Mouse (Mus musculus) heart, embryonic 16.5 days (tissue): ENCODE measurements around the gene Chchd10. TPM values are rescaled to one million over a fixed set of nuclear protein-coding genes. Genes with fewer than 3 reads are reported as not detected.

Experiments
- ATAC-seq: fragments of 200-750 bp; cut with Nextera tagmentation; replicated peaks from 2 replicates; pipeline ENCODE4 v1.8.0; 2017; ENCODE audit warnings: moderate number of reproducible peaks; ENCODE audit not compliant: insufficient read depth, low FRiP score; ENCODE audit errors: extremely low read depth
- H3K27ac ChIP-seq: fragments of 300-500 bp; sonication (generic); 2 replicates; pipeline ENCODE4 v1.5.1; 2014; ENCODE audit warnings: mild to moderate bottlenecking, low read length, control low read depth, moderate library complexity
- H3K27me3 ChIP-seq: fragments of 300-500 bp; sonication (generic); 2 replicates; pipeline ENCODE4 v1.6.1; 2014; ENCODE audit warnings: low read length, mixed read lengths; ENCODE audit not compliant: control insufficient read depth, insufficient read depth
- H3K36me3 ChIP-seq: fragments of 300-500 bp; sonication (generic); 2 replicates; pipeline ENCODE4 v1.6.1; 2014; ENCODE audit not compliant: control insufficient read depth, insufficient read depth
- H3K4me1 ChIP-seq: fragments of 300-500 bp; sonication (generic); 2 replicates; pipeline ENCODE4 v1.6.1; 2014; ENCODE audit warnings: low read length, mixed read lengths; ENCODE audit not compliant: control insufficient read depth, insufficient read depth
- H3K4me2 ChIP-seq: fragments of 300-500 bp; sonication (generic); 2 replicates; pipeline ENCODE4 v1.6.1; 2014; ENCODE audit warnings: low read depth, mild to moderate bottlenecking, control low read depth, low read length
- H3K4me3 ChIP-seq: fragments of 300-500 bp; sonication (generic); 2 replicates; pipeline ENCODE4 v1.5.1; 2014; ENCODE audit warnings: mild to moderate bottlenecking, control low read depth, low read length
- H3K9ac ChIP-seq: fragments of 300-500 bp; sonication (generic); 2 replicates; pipeline ENCODE4 v1.6.1; 2014; ENCODE audit warnings: low read length, control low read depth
- H3K9me3 ChIP-seq: fragments of 300-500 bp; sonication (generic); replicated peaks from 2 replicates; pipeline ENCODE4 v1.6.1; 2016; ENCODE audit warnings: low read length; ENCODE audit not compliant: control insufficient read depth
- WGBS: fragments of 180-500 bp; shearing (Covaris S2); extraction: QIAGEN DNeasy Blood & Tissue Kit; methylation state at CpG from one replicate; pipeline ENCODE4 v1.1.7; 2014; 5-methylcytosine and 5-hydroxymethylcytosine counted together
- polyA plus RNA-seq: library from polyadenylated mRNA; unstranded; fragments of >200 nt; fragmentation: Nextera tagmentation; extraction: Ambion mirVana; gene quantifications from 2 replicates; pipeline ENCODE4 v1.2.1, GENCODE M21; 2015

Gene Chchd10
- polyA plus RNA-seq, 1 experiment from 2014 or later = 655 TPM

DNA sequence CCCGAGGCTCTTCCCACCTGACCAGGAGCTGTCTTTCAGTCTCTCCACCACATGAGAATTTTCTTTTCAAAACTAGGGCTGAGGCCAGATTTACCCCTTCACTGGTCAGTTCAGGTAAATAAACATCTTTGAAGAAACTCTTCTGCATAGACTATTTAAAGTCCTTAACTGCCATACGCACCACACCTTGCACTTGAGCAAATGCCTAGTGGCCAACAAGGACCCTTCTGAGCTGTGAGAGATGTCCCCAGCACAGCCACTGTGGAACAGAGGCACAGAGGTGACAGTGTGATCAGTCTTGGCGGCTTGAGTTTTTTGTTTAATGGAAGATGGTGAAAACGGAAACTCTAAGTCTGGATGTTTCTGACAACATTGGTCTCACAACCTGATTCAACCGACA lies 13.9 kb upstream of the Chchd10 start:
- Histone ChIP-seq H3K27me3 (no peaks in the 10 kb centered on the region), H3K9me3 (no peaks in the 10 kb centered on the region), H3K27ac (no peak overlapping the region), H3K4me2 (no peak overlapping the region), H3K36me3 (peaks cover 6% of the 10 kb centered on the region), H3K4me1 (peaks cover 16% of the 10 kb centered on the region), H3K4me3 (no peak overlapping the region), H3K9ac (no peak overlapping the region)
- WGBS = 82% methylated on average over 5 of the region's 5 CpGs
- no peak for ATAC-seq

DNA sequence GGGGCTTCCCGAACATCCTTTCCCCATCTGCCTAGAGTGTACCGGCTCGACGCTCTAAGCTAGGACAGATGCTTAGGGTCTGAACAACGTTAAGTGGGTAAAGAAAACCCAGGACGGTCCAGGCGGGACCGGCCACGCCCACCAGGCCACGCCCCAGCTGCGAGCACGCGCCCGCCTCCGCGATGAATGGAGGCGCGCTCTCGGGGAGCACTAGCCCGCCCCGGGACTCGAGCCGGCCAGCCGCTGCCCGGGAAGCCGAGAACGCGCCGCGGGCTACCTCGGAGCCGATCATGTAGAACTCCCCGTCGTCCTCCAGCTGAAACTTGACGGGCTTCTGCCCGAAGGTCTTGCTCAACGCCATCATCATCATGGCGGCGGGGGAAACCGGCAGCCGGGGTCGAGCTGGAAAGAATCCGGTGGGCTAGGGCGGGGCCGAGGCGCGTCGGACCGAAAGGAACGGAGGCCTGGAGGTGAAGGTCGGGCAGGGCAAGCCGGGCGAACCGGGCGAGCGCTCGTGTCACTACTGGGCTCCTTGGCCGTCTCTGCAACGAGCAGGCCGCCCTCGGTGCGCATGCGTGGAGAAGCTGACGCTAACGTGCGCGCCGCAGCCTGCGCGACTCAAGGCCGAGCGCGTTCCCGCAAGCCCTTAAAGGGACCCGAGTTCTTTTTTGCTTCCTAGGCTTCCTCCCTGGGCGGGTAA lies 11.8 kb upstream of the Chchd10 start, which contains the start of gene Smarcb1:
Gene Smarcb1 (minus strand): TSS at position 592 of the 700 bp plus-strand sequence.
- Histone ChIP-seq H3K4me3 (peak within 1 kb of the TSS; percentile 94), H3K9ac (peak within 1 kb of the TSS; percentile 94), H3K4me1 (peaks cover 16% of the 10 kb centered on the region), H3K36me3 (no peaks in the 10 kb centered on the region; the same call in 1 of the 2 replicates), H3K9me3 (no peaks in the 10 kb centered on the region), H3K27me3 (no peaks in the 10 kb centered on the region), H3K4me2 (peak within 1 kb of the TSS; percentile 93), H3K27ac (peak within 1 kb of the TSS; percentile 94)
- under 1% methylated on average over 76 of the region's 76 CpGs for WGBS
- peak; percentile 95 for ATAC-seq

DNA sequence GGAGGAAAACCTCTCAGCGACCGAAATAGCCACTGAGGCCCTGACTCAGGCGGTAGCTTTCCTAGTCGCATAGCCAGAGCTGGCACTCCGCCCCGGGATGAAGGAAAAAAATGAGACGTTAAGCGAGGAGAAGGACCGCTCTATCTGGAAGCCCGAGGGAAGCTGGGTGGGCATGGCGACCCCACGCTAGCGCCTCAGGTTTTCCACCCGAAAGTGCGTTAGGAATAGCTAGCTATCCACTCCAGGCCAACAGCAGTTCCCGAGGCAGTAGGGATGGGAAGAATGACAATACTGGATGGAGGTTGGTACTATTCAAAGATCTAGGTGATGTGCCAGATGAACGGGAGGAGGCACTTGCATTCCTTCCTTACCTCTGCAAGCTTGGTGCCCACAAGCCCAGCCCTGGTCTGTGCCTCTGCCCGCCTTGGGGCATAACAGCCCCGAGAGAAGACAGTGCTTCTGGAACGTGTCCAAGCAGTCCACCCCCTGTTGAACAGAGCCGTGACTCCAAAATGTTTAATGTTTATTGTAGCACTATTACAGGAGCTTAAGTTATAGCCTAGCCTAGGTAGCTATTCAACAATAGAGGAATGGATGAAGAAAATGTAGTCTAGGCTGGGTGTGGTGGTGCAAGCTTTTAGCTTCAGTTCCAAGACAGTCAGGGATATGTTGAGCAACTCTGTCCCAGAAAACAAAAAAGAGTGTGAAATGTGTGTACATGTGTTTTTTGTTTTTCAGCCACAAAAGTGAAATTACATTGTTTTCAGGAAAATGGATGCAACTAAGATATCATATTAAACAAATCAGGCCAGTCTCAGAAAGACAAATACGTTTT lies 11.0 kb upstream of the Chchd10 start:
- peak overlapping the region; percentile 82 for H3K4me2 ChIP-seq
- peak overlapping the region; percentile 94 for H3K4me3 ChIP-seq
- H3K36me3 ChIP-seq = no peaks in the 10 kb centered on the region
- H3K27me3 ChIP-seq = no peaks in the 10 kb centered on the region
- 4% methylated on average over 22 of the region's 22 CpGs for WGBS
- H3K27ac ChIP-seq = peak overlapping the region; percentile 94
- ATAC-seq = no peak
- peaks cover 16% of the 10 kb centered on the region for H3K4me1 ChIP-seq
- H3K9me3 ChIP-seq = no peaks in the 10 kb centered on the region
- H3K9ac ChIP-seq = peak overlapping the region; percentile 94

- H3K27me3 ChIP-seq = no peaks in the 10 kb centered on the region
- peaks cover 14% of the 10 kb centered on the region for H3K4me1 ChIP-seq
- no peak overlapping the region for H3K9ac ChIP-seq
- H3K9me3 ChIP-seq = no peaks in the 10 kb centered on the region
- H3K4me2 ChIP-seq = no peak overlapping the region
- WGBS = 65% methylated on average over 2 of the region's 2 CpGs
- no peak overlapping the region for H3K4me3 ChIP-seq
- H3K36me3 ChIP-seq = no peaks in the 10 kb centered on the region; the same call in 1 of the 2 replicates
- no peak for ATAC-seq
- H3K27ac ChIP-seq = no peak overlapping the region
Observed at GRCm38 (mm10) chr10:75924324-75924723, 8.6 kb upstream of the Chchd10 start.

DNA sequence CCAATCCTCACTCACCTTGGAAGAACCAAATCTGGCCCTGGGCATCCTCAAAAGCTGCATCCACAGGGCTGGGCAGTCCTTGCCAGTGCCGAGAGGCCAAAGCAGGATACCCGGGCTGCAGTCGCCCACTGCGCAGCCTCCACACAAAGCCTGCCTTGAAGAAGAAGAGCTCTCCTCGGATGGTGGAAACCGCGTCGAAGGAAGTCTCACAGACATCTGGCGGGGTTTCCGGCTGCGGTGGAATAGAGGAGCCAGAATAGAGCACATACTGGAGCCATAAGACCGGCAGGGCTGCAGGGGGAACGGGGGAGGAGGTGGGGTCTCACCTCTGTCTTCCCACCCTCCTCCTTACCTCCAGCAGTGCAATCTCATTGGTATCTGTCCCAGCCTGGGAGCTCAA lies 6.5 kb upstream of the Chchd10 start:
- H3K27me3 ChIP-seq = peaks cover 3% of the 10 kb centered on the region
- no peak overlapping the region for H3K4me2 ChIP-seq
- WGBS = 64% methylated on average over 13 of the region's 13 CpGs
- no peak overlapping the region for H3K27ac ChIP-seq
- no peak overlapping the region for H3K4me3 ChIP-seq
- no peak for ATAC-seq
- H3K36me3 ChIP-seq = no peaks in the 10 kb centered on the region; the same call in 1 of the 2 replicates
- H3K4me1 ChIP-seq = peaks cover 16% of the 10 kb centered on the region
- no peak overlapping the region for H3K9ac ChIP-seq
- no peaks in the 10 kb centered on the region for H3K9me3 ChIP-seq

DNA sequence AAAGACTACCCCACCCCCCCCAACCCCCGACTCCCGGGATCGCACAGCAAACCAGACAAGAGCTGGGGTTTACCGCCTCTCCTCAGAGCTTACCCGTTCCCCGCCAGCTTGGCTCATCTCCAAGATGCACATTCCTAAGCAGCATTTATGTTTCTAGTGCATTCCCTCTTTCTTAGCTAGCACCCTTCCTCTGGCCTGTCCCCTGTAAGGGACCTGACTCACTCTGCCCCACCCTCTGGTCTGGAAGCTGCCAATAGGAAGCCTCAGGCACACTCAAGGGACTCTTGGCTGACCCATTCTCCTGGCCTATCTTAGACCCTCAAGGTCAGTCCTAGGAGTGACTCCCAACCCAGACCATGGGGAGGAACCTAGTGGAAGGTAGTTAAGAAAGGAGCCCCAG lies 2.6 kb upstream of the Chchd10 start:
- Histone ChIP-seq H3K9ac (no peak overlapping the region), H3K36me3 (no peaks in the 10 kb centered on the region; the same call in 1 of the 2 replicates), H3K4me1 (peaks cover 23% of the 10 kb centered on the region), H3K4me3 (no peak overlapping the region), H3K27me3 (peaks cover 4% of the 10 kb centered on the region), H3K4me2 (peak overlapping the region; percentile 31), H3K27ac (no peak overlapping the region), H3K9me3 (no peaks in the 10 kb centered on the region)
- ATAC-seq = no peak
- WGBS = 18% methylated on average over 6 of the region's 6 CpGs

GRCm38 (mm10) chr10:75931311-75931710 lies 1.6 kb upstream of the Chchd10 start:
- no peak overlapping the region for H3K27ac ChIP-seq
- peak overlapping the region; percentile 4; the same call in 1 of the 2 replicates for H3K9ac ChIP-seq
- peaks cover 4% of the 10 kb centered on the region for H3K27me3 ChIP-seq
- WGBS = 32% methylated on average over 7 of the region's 7 CpGs
- ATAC-seq = no peak
- peak overlapping the region; percentile 61 for H3K4me3 ChIP-seq
- H3K4me2 ChIP-seq = peak overlapping the region; percentile 80
- H3K9me3 ChIP-seq = no peaks in the 10 kb centered on the region
- H3K36me3 ChIP-seq = no peaks in the 10 kb centered on the region; the same call in 1 of the 2 replicates
- peaks cover 24% of the 10 kb centered on the region for H3K4me1 ChIP-seq

GRCm38 (mm10) chr10:75932081-75932678 lies 750 bp upstream of the Chchd10 start:
- Histone ChIP-seq H3K4me1 (peaks cover 27% of the 10 kb centered on the region), H3K4me3 (peak overlapping the region; percentile 61), H3K9me3 (no peaks in the 10 kb centered on the region), H3K27ac (peak overlapping the region; percentile 69), H3K36me3 (no peaks in the 10 kb centered on the region; the same call in 1 of the 2 replicates), H3K27me3 (peaks cover 4% of the 10 kb centered on the region), H3K9ac (peak overlapping the region; percentile 80), H3K4me2 (peak overlapping the region; percentile 80)
- ATAC-seq = peak; percentile 69
- WGBS = under 1% methylated on average over 44 of the region's 44 CpGs
